Mouse (Mus musculus) Patski (cell line): ENCODE measurements around the gene Angpt4. TPM values are rescaled to one million over a fixed set of nuclear protein-coding genes. Genes with fewer than 3 reads are reported as not detected.

Experiments
- ATAC-seq: fragments of 100-300 bp; one replicate; pipeline ENCODE4 v1.8.0; 2021
- CTCF ChIA-PET: fragments of 350-600 bp; sonication (Branson Sonifier 250); formaldehyde crosslinking; loops from one replicate; lab custom pipeline; 2022; ENCODE audit warnings: inconsistent platforms; lab: Charles Lee
- POLR2A ChIA-PET: fragments of 350-600 bp; sonication (Branson Sonifier 250); formaldehyde crosslinking; loops from one replicate; lab custom pipeline; 2022; ENCODE audit warnings: antibody characterized with exemption, inconsistent platforms; lab: Charles Lee
- DNase-seq: peaks from one replicate; pipeline ENCODE4 v3.0.0-alpha.2; 2011; ENCODE audit warnings: low read depth, low spot score
- H3K27me3 ChIP-seq: fragments of 371-371 bp; one replicate; pipeline ENCODE4 v1.5.1; 2021
- CTCF ChIP-seq: fragments of 100-300 bp; IDR thresholded peaks from one replicate; pipeline ENCODE4 v1.5.1; 2021
- in situ Hi-C: fragments of 300-500 bp; cut with MboI; formaldehyde crosslinking; loops from 3 replicates; pipeline ENCODE4 v1.11.1; 2018; ENCODE audit warnings: low pct_unique_long_range_greater_than_20kb, mixed read lengths
- polyA plus RNA-seq: library from polyadenylated mRNA; unstranded; gene quantifications from one replicate; pipeline ENCODE4 v1.2.3, GENCODE M21; 2021

The Angpt4 gene
- polyA plus RNA-seq, 1 experiment from 2014 or later = 44.3 TPM

DNA sequence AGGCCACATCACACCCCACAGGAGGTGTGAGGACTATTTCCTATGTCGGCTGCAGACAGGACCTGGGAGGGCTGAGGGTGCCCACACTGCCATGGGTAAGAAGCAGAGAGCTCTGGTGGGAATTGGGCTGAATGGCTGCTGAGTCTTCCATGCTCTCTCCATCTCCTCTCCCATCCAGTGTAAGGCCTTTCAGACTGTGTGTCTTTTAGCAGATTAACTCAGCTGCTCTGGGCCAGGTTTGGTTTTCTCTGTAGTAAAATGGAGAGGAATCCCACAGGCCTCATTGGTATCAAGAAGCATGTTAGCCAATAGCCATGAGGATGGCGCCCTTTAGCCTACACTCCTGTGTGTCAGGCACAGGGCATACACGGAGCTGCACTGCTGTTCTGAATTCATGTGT lies 1.6 kb upstream of the Angpt4 start:
- ATAC-seq = no peak
- TF ChIP-seq CTCF = no peak
- in situ Hi-C loops = loop anchor here (25.0 kb wide), 3 partner anchors 428 to 1003 kb away; partner anchors contain the start of genes Mcts2, Mylk2, Rbck1 and Trib3
- ChIA-PET CTCF (interaction anchor here (1.0 kb wide), 1 partner anchor 30 kb away, joined by 3 read pairs; no protein-coding TSS in a partner anchor), POLR2A (interaction anchor here (3.2 kb wide), 1 partner anchor 14 kb away, joined by 14 read pairs; no protein-coding TSS in a partner anchor)
- no peaks in the 10 kb centered on the region for H3K27me3 ChIP-seq
- no peak for DNase-seq

DNA sequence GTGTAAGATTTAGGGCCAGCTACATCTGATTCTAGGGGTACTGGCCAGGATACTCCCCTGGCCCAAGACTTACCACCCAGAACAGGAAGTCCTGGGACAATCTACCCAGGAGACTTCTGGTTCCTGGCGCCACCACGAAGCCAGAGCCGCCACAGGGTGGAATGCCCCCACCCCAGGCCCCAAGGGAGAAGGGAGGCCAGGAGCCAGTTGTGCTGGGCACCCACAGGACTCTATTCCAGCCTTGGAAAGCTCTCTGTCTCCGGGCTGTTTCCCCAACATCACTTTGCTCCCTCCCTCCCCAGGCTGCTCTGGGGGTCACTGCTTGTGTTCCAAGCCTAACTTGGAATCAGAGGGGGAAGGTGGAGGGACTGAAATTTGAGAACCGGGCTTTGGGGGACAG lies 512 bp upstream of the Angpt4 start:
- DNase-seq (no peak), ATAC-seq (no peak)
- H3K27me3 ChIP-seq = no peaks in the 10 kb centered on the region
- in situ Hi-C loops = loop anchor here (25.0 kb wide), 3 partner anchors 427 to 1002 kb away; partner anchors contain the start of genes Mcts2, Mylk2, Rbck1 and Trib3
- CTCF ChIA-PET = interaction anchor here (1.5 kb wide), 1 partner anchor 20 kb away, joined by 4 read pairs; no protein-coding TSS in a partner anchor
- POLR2A ChIA-PET = interaction anchor here (3.2 kb wide), 1 partner anchor 16 kb away, joined by 14 read pairs; no protein-coding TSS in a partner anchor
- TF ChIP-seq CTCF = no peak

DNA sequence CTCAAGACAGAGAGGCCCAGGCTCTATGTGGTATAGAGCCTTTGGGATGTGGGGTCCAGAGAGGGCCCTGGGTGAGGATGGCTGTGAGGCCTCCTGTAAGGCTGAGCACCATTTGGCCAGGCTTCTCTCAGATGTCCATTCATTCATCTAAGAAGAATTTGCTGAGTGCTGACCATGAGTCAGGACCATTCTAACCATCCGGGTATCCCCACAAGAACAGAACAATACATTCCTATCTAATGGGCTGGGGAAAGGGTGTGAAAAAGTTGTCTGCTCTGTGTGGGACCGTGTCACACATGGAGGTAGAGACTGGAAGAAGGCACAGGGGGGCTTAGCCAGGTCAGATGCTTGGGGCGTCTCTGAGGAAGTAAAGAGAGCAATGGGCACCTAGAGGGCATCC lies 741 bp downstream of the Angpt4 start:
- POLR2A ChIA-PET = interaction anchor here (3.2 kb wide), 1 partner anchor 17 kb away, joined by 14 read pairs; no protein-coding TSS in a partner anchor

DNA sequence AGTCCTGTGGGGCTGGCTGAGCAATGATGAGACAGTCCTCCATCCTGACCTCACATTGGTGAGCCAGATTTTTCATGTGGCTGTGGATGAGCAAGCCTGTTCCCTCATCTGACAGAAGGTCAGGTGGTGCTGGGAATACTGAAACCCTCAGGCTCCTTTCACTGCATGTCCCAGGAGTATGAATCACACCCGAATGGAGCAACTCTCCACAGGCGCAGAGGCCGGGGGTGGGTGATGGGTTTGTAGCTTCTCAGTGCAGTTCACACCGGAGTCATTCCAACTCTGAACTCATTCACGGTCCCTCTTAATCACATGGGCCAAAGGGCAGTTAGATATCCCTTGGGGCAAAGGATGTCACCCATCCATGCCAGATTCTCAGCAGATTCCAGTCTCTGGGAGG lies 3.1 kb downstream of the Angpt4 start:
- POLR2A ChIA-PET = interaction anchor here (0.6 to 2.3 kb wide), 3 partner anchors 13 to 45 kb away, joined by 3 to 7 read pairs (median 3); no protein-coding TSS in a partner anchor
- ATAC-seq (peak; percentile 33), DNase-seq (peak; percentile 95)
- CTCF ChIA-PET = interaction anchor here (1.0 to 2.1 kb wide), 3 partner anchors 21 to 48 kb away, joined by 3 to 7 read pairs (median 7); no protein-coding TSS in a partner anchor
- no peaks in the 10 kb centered on the region for H3K27me3 ChIP-seq
- in situ Hi-C loops = loop anchor here (25.0 kb wide), 3 partner anchors 423 to 998 kb away; partner anchors contain the start of genes Mcts2, Mylk2, Rbck1 and Trib3
- TF ChIP-seq CTCF = no peak

More for the DNA sequence above, 741 bp downstream of the Angpt4 start:
- in situ Hi-C loops = loop anchor here (25.0 kb wide), 3 partner anchors 426 to 1001 kb away; partner anchors contain the start of genes Mcts2, Mylk2, Rbck1 and Trib3
- TF ChIP-seq CTCF = no peak
- ATAC-seq = peak; percentile 36
- no peaks in the 10 kb centered on the region for H3K27me3 ChIP-seq
- peak; percentile 77 for DNase-seq
- CTCF ChIA-PET = no interaction called here

DNA sequence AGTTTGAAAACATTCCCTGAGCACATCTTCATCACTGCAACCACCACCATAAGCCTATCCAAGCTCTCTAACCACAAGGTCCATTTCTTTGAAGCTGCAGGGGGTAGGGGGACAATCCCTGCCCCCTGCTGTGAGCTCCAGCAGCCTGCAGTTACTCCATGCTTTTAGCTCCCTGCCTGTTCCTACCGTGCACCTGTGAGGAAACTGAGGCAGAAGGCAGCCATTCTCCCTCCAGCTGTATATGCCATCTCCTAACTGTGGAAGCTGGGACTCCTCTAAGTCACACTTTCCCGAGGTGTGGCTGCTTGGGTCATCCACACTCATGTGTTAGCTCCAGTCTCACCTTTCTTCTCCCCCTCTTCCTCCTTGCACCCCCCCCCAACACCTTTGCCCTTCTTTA lies 4.1 kb downstream of the Angpt4 start:
- peak; percentile 4 for ATAC-seq
- ChIA-PET POLR2A (interaction anchor here (0.8 to 2.3 kb wide), 9 partner anchors 8 to 822 kb away, joined by 3 to 7 read pairs (median 5); partner anchors contain the start of gene Fam110a), CTCF (interaction anchor here (0.7 to 3.2 kb wide), 8 partner anchors 9 to 79 kb away, joined by 3 to 21 read pairs (median 6); no protein-coding TSS in a partner anchor)

DNA sequence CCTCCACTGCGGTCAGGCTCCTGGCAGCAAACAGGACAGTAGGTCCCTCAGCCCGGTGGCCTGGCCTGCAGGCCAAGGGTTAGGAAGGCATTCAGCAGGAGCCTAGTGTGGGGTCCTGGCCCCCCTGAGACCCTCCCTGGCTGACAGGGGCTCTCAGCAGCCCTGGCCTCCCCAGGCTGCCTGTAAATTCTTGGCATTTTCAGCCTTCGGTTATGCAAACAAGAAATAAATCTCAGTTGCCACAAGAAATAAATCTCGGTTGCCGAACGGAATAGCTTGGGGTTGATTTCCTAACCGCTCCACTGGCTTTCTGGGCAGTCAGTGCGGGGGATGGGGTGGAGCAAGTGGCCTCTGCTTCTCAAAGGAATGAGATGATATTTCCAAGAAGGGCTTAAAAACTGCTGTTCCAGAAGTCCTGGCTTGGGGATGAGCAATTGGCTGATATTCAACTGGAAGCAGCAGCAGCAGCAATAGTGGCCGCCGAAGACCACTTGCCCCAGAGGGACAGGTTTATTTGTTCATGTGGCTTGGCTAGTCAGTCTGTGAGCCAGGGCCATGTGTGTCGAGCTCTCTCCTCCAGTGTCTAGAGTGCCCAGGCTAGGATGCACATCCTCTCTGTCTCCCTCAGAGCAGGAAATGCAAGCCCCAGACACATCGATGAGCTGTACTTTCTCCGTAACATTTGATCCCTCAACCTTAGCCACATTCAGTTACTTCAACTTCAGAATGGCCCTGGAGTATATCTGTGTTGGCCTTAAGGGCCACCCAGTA lies 5.2 kb downstream of the Angpt4 start:
- POLR2A ChIA-PET = interaction anchor here (0.5 to 2.3 kb wide), 6 partner anchors 22 to 1258 kb away, joined by 3 to 7 read pairs (median 5); partner anchors contain the start of gene Fam110a
- CTCF ChIA-PET = interaction anchor here (1.4 to 3.2 kb wide), 5 partner anchors 9 to 78 kb away, joined by 4 to 21 read pairs (median 7); no protein-coding TSS in a partner anchor
- in situ Hi-C loops = loop anchor here (5.0 to 25.0 kb wide), 4 partner anchors 61 to 996 kb away; partner anchors contain the start of genes Mcts2, Mylk2, Rbck1 and Trib3
- DNase-seq = peak; percentile 96
- TF ChIP-seq CTCF = no peak
- ATAC-seq = peak; percentile 56
- H3K27me3 ChIP-seq = no peaks in the 10 kb centered on the region

More for the DNA sequence above, 4.1 kb downstream of the Angpt4 start:
- H3K27me3 ChIP-seq = no peaks in the 10 kb centered on the region
- in situ Hi-C loops = loop anchor here (5.0 to 25.0 kb wide), 4 partner anchors 62 to 997 kb away; partner anchors contain the start of genes Mcts2, Mylk2, Rbck1 and Trib3
- TF ChIP-seq CTCF = no peak
- peak; percentile 97 for DNase-seq

DNA sequence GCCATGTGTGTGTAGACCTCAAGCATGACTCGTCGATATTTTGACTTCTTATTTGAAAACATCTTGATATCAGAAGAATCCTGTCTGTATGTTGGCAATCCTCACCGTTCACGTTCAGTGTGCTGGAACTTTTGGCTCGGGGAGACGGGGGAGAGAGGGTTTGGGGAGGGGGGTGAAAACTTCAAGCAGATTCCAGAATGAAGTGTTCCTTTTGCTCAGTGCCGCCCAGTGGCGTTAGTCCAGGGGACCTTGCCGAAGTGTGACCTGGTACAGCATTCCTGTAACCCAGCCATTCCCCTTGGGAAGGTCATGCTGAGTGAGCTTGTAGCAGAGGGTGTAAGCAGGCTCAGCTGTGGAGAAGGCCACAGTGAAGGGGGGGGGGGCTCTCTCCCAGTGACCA lies 8.1 kb downstream of the Angpt4 start:
- no peaks in the 10 kb centered on the region for H3K27me3 ChIP-seq
- DNase-seq (no peak), ATAC-seq (no peak)
- CTCF ChIA-PET = interaction anchor here (1.1 to 2.8 kb wide), 4 partner anchors 11 to 42 kb away, joined by 4 to 10 read pairs (median 4); no protein-coding TSS in a partner anchor
- no peak for TF ChIP-seq CTCF
- in situ Hi-C loops = loop anchor here (5.0 to 25.0 kb wide), 4 partner anchors 58 to 993 kb away; partner anchors contain the start of genes Mcts2, Mylk2, Rbck1 and Trib3
- POLR2A ChIA-PET = interaction anchor here (1.6 kb wide), 1 partner anchor 8 kb away, joined by 5 read pairs; no protein-coding TSS in a partner anchor

DNA sequence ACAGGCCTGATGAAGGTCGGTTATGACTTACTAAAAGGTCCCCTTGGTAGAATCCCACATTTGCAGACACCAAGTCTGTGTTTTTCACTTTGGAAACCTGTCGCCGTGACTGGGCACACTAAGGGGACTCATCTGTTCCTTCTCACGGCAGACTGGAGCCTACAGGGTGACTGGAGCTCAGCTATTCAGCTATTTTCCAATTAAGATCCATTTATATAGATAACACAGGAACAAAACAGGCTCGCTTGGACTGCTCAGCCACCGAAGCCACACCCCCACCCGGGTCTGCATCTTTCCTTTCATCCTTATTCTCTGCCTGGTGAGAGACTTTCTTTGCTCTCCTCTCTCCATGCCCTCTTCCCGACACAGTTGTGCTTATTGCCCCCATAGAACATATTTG lies 10.1 kb downstream of the Angpt4 start:
- ChIA-PET CTCF (no interaction called here), POLR2A (no interaction called here)
- no peak for ATAC-seq
- no peak for DNase-seq
- in situ Hi-C loops = loop anchor here (5.0 to 25.0 kb wide), 4 partner anchors 44 to 991 kb away; partner anchors contain the start of genes Mcts2, Mylk2, Rbck1 and Trib3
- H3K27me3 ChIP-seq = no peaks in the 10 kb centered on the region
- no peak for TF ChIP-seq CTCF

DNA sequence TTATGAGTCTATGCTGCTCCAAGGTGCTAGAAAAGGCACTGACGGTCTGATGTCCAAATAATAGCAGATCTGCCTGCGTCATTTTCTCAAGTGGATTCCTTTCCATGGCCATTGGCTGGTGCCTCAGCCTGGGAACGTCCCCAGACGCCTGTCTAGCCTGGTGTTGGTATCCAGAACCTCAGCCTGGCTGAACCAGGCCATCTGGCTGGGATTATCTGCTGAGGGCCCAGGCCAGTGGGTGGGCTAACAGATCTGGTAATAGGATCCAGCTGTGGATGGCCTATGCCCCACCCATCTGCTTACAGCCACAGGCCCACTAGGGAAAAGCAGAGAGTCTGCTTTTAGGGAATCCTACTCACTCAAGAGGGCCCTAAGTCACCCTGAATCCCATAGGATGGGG lies 10.6 kb downstream of the Angpt4 start:
- DNase-seq (no peak), ATAC-seq (no peak)
- H3K27me3 ChIP-seq = no peaks in the 10 kb centered on the region
- in situ Hi-C loops = loop anchor here (5.0 to 25.0 kb wide), 4 partner anchors 44 to 991 kb away; partner anchors contain the start of genes Mcts2, Mylk2, Rbck1 and Trib3
- TF ChIP-seq CTCF = no peak
- CTCF ChIA-PET = interaction anchor here (0.9 kb wide), 1 partner anchor 9 kb away, joined by 3 read pairs; no protein-coding TSS in a partner anchor
- POLR2A ChIA-PET = no interaction called here
